In the genomic region with DNA sequence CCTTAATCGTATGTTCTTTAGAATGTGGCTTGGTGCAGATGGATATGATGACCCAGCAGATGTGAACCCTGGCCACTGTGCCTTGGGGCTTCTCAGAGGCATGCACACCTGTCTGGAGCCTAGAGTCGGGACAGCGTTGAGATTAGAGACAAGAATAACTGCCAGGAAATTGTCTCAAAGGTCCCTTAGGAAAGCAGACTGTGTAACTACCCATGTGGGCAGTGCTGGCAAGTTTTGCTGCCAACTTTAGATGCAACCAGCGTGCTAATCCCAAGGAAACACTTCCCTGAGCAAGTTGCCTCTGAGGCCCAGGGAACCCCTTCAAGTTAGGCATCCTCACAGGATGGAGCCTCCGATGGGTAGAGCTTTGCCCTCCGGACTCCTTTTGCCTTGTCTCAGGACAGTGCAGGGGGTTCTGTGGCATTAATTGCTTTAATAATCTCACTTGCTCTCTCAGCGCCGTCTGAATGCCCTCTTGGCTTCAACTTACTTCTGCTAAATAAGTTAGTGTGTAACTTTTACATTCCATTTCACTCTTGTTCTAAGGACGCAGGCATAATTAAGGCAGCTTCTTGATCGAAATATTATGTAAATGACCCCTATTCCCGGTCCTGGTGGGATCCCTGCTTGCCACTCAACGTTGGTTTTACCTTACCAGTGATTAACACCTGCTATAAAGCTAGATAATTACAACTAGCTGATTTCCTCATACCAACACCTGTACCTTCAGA, we compare ENCODE assay signal across 18 mouse cellular contexts. TPM values are rescaled to one million over a fixed set of nuclear protein-coding genes. Genes with fewer than 3 reads are reported as not detected.
A peak's percentile ranks its signal among the peaks of the same experiment; 100 is the strongest.
DNase-seq lines count a peak whose midpoint lies in the region; ATAC-seq and TF ChIP-seq lines count a peak whose summit lies in the region.
"Had no signal": no experiment of that assay in that cellular context is flagged by ENCODE, and none has a peak within 500 bp of the region (broad histone marks: within the 10 kb centered on the region; RNA-seq: fewer than 3 reads in every experiment).

No protein-coding gene starts in this region.

- no peak overlapping the region for H3K4me3 ChIP-seq in hindbrain, embryonic 15.5 days
- no peak overlapping the region for H3K4me3 ChIP-seq in hindbrain, embryonic 13.5 days
- no peak overlapping the region for H3K4me3 ChIP-seq in kidney, adult 2 months (ENCODE audit: insufficient read depth, low read depth, low read length)
- H3K4me3 ChIP-seq in kidney, embryonic 16.5 days (ENCODE audit: low read length) = no peak overlapping the region
- no peak overlapping the region for H3K4me3 ChIP-seq in kidney, postnatal 0 days (replicated peaks; ENCODE audit: low read depth, low read length)
- H3K4me3 ChIP-seq: forebrain, embryonic 12.5 days; limb, embryonic 13.5 days; liver, embryonic 13.5 days; lung, embryonic 15.5 days; midbrain, embryonic 10.5 days had no signal

- TF ChIP-seq CTCF in kidney, adult 2 months (conservative IDR thresholded peaks at IDR 0.05; ENCODE audit: insufficient read depth, insufficient read length, low read depth, low read length) = no peak
- TF ChIP-seq CTCF in kidney, postnatal 0 days (IDR thresholded peaks at IDR 0.05; ENCODE audit: low read depth) = no peak

- peak; percentile 78 for DNase-seq in kidney, adult 2 months
- DNase-seq in kidney, postnatal 0 days (ENCODE audit: low spot score) = no peak
- no peak for DNase-seq in ovary, postnatal 14 days (ENCODE audit: low spot score)
- no peak for DNase-seq in cerebellum, postnatal 4 days (ENCODE audit: low spot score in 2 of 2)
- DNase-seq: cerebellum, adult 18-20 months; cerebellum, postnatal 36 days; gastrocnemius, postnatal 14 days; liver, embryonic 13.5 days; right cerebral cortex, postnatal 4 days had no signal

- no peaks in the 10 kb centered on the region for H3K36me3 ChIP-seq in hindbrain, embryonic 15.5 days
- H3K36me3 ChIP-seq in hindbrain, embryonic 13.5 days = no peaks in the 10 kb centered on the region
- H3K36me3 ChIP-seq in kidney, adult 2 months (ENCODE audit: control insufficient read depth, insufficient read depth, low read length) = no peaks in the 10 kb centered on the region
- no peaks in the 10 kb centered on the region for H3K36me3 ChIP-seq in kidney, embryonic 16.5 days (ENCODE audit: insufficient read depth, low read length)
- H3K36me3 ChIP-seq in kidney, postnatal 0 days (ENCODE audit: insufficient read depth, low read length) = no peaks in the 10 kb centered on the region
- H3K36me3 ChIP-seq: forebrain, embryonic 12.5 days; limb, embryonic 13.5 days; liver, embryonic 13.5 days; lung, embryonic 15.5 days; midbrain, embryonic 10.5 days had no signal

- H3K9ac ChIP-seq in hindbrain, embryonic 15.5 days = no peak overlapping the region
- H3K9ac ChIP-seq in hindbrain, embryonic 13.5 days = no peak overlapping the region
- no peak overlapping the region for H3K9ac ChIP-seq in kidney, embryonic 16.5 days (replicated peaks; ENCODE audit: low read length)
- H3K9ac ChIP-seq in kidney, postnatal 0 days (ENCODE audit: low read depth, low read length) = no peak overlapping the region
- H3K9ac ChIP-seq: forebrain, embryonic 12.5 days; limb, embryonic 13.5 days; liver, embryonic 13.5 days; lung, embryonic 15.5 days had no signal

- 76% methylated on average over 12 of the region's 12 CpGs for WGBS in hindbrain, embryonic 15.5 days
- 88% methylated on average over 12 of the region's 12 CpGs for WGBS in hindbrain, embryonic 13.5 days
- 37% methylated on average over 12 of the region's 12 CpGs for WGBS in kidney, adult 2 months
- 77% methylated on average over 12 of the region's 12 CpGs for WGBS in kidney, embryonic 16.5 days
- 68% methylated on average over 12 of the region's 12 CpGs for WGBS in kidney, postnatal 0 days

- no peak for TF ChIP-seq POLR2A in kidney, adult 2 months (IDR thresholded peaks at IDR 0.05; ENCODE audit: low read depth, low read length)

- no peaks in the 10 kb centered on the region for H3K27me3 ChIP-seq in hindbrain, embryonic 15.5 days
- no peaks in the 10 kb centered on the region for H3K27me3 ChIP-seq in hindbrain, embryonic 13.5 days
- H3K27me3 ChIP-seq in kidney, adult 2 months (replicated peaks; ENCODE audit: control insufficient read depth, insufficient read depth, low read length) = no peaks in the 10 kb centered on the region
- no peaks in the 10 kb centered on the region for H3K27me3 ChIP-seq in kidney, embryonic 16.5 days (ENCODE audit: insufficient read depth, low read length)
- H3K27me3 ChIP-seq in kidney, postnatal 0 days (ENCODE audit: insufficient read depth, low read length) = no peaks in the 10 kb centered on the region
- H3K27me3 ChIP-seq: forebrain, embryonic 12.5 days; limb, embryonic 13.5 days; liver, embryonic 13.5 days; lung, embryonic 15.5 days had no signal

- H3K4me2 ChIP-seq in hindbrain, embryonic 15.5 days = no peak overlapping the region
- no peak overlapping the region for H3K4me2 ChIP-seq in hindbrain, embryonic 13.5 days
- no peak overlapping the region for H3K4me2 ChIP-seq in kidney, embryonic 16.5 days (replicated peaks; ENCODE audit: low read depth, low read length)
- H3K4me2 ChIP-seq in kidney, postnatal 0 days (ENCODE audit: low read length) = no peak overlapping the region
- H3K4me2 ChIP-seq: forebrain, embryonic 12.5 days; limb, embryonic 13.5 days; liver, embryonic 13.5 days; lung, embryonic 15.5 days had no signal

- no peak overlapping the region for H3K27ac ChIP-seq in hindbrain, embryonic 15.5 days (replicated peaks)
- no peak overlapping the region for H3K27ac ChIP-seq in hindbrain, embryonic 13.5 days
- H3K27ac ChIP-seq in kidney, adult 2 months (ENCODE audit: insufficient read depth, low read depth, low read length) = 0 out of 2 replicates have a peak overlapping the region, but pooled peaks have one; percentile 24
- no peak overlapping the region for H3K27ac ChIP-seq in kidney, embryonic 16.5 days (ENCODE audit: low read length)
- H3K27ac ChIP-seq in kidney, postnatal 0 days = peak overlapping the region; percentile 55; the same call in 1 of the 2 replicates
- H3K27ac ChIP-seq: forebrain, embryonic 12.5 days; limb, embryonic 13.5 days; liver, embryonic 13.5 days; lung, embryonic 15.5 days; macrophage; midbrain, embryonic 10.5 days; stomach, postnatal 0 days had no signal

- 0 out of 2 replicates have a peak, but pooled peaks cover 4% of the 10 kb centered on the region for H3K4me1 ChIP-seq in hindbrain, embryonic 15.5 days (replicated peaks)
- 0 out of 2 replicates have a peak, but pooled peaks cover 5% of the 10 kb centered on the region for H3K4me1 ChIP-seq in hindbrain, embryonic 13.5 days (replicated peaks)
- peaks cover 11% of the 10 kb centered on the region; the same call in 1 of the 2 replicates for H3K4me1 ChIP-seq in kidney, adult 2 months (ENCODE audit: control insufficient read depth, insufficient read depth, low read length)
- H3K4me1 ChIP-seq in kidney, embryonic 16.5 days (ENCODE audit: insufficient read depth, low read length) = peaks cover 14% of the 10 kb centered on the region; the same call in 1 of the 2 replicates
- 0 out of 2 replicates have a peak, but pooled peaks cover 6% of the 10 kb centered on the region for H3K4me1 ChIP-seq in kidney, postnatal 0 days (replicated peaks; ENCODE audit: insufficient read depth, low read length)
- H3K4me1 ChIP-seq: forebrain, embryonic 12.5 days; liver, embryonic 13.5 days; midbrain, embryonic 10.5 days had no signal

- peak; percentile 23; the same call in 1 of the 2 replicates for ATAC-seq in hindbrain, embryonic 15.5 days (ENCODE audit: low FRiP score, low read depth)
- ATAC-seq in hindbrain, embryonic 13.5 days (ENCODE audit: low FRiP score) = no peak
- ATAC-seq in kidney, embryonic 16.5 days (ENCODE audit: low FRiP score, low TSS enrichment) = no peak
- no peak for ATAC-seq in kidney, postnatal 0 days (replicated peaks; ENCODE audit: low FRiP score, low read depth)

- H3K9me3 ChIP-seq in hindbrain, embryonic 15.5 days = no peaks in the 10 kb centered on the region
- no peaks in the 10 kb centered on the region for H3K9me3 ChIP-seq in hindbrain, embryonic 13.5 days
- no peaks in the 10 kb centered on the region for H3K9me3 ChIP-seq in kidney, embryonic 16.5 days (ENCODE audit: low read length)
- H3K9me3 ChIP-seq in kidney, postnatal 0 days (replicated peaks; ENCODE audit: low read length) = no peaks in the 10 kb centered on the region
- H3K9me3 ChIP-seq: forebrain, embryonic 12.5 days; limb, embryonic 13.5 days; liver, embryonic 13.5 days; lung, embryonic 15.5 days; midbrain, embryonic 10.5 days had no signal

RNA-seq across cellular contexts. Expression of gene Rin2, which starts 26.8 kb away (rescaled TPM):
- polyA plus RNA-seq in hindbrain, embryonic 15.5 days (2015; fragmentation: Nextera tagmentation; extraction: Ambion mirVana) = 15.7 and 16.4 TPM in 2 replicates
- 14.7 and 15.4 TPM in 2 replicates for polyA plus RNA-seq in hindbrain, embryonic 13.5 days (2015; fragmentation: Nextera tagmentation; extraction: Ambion mirVana)
- 17.0 and 18.8 TPM in 2 replicates for polyA plus RNA-seq in kidney, adult 2 months (2012; rRNA removed)
- 32.5 and 37.7 TPM in 2 replicates for polyA plus RNA-seq in kidney, embryonic 16.5 days (2015; fragmentation: Nextera tagmentation; extraction: Ambion mirVana)
- polyA plus RNA-seq in kidney, postnatal 0 days (2015; fragmentation: Nextera tagmentation; extraction: Ambion mirVana) = 23.8 and 24.0 TPM in 2 replicates

Comparison
In these comparisons a context has a peak if more than half of its experiments do, and no peak if none do; other contexts are left out.
1. H3K27ac ChIP-seq: peak in kidney, adult 2 months (single experiment) and kidney, postnatal 0 days (single experiment); none in hindbrain, embryonic 15.5 days (single experiment), hindbrain, embryonic 13.5 days (single experiment) and kidney, embryonic 16.5 days (single experiment).